Mouse (Mus musculus): ENCODE results near the gene Arap1.

GRCm38 (mm10) chr7:101348312-101348711 is 445 bp downstream of the Arap1 start:
- TF ChIP-seq POLR2A (IDR thresholded peaks at IDR 0.05; ENCODE audit: insufficient read length, low read depth) (no peak), REST (IDR thresholded peaks at IDR 0.05; ENCODE audit: insufficient read depth, insufficient read length) (no peak), MAX (IDR thresholded peaks at IDR 0.05; ENCODE audit: low read depth) (no peak)
